Mouse (Mus musculus): ENCODE data around the gene Onecut1. TPM values are rescaled to one million over a fixed set of nuclear protein-coding genes. Genes with fewer than 3 reads are reported as not detected.

Onecut1 gene
- polyA plus RNA-seq, 1 experiment, result not detected

DNA sequence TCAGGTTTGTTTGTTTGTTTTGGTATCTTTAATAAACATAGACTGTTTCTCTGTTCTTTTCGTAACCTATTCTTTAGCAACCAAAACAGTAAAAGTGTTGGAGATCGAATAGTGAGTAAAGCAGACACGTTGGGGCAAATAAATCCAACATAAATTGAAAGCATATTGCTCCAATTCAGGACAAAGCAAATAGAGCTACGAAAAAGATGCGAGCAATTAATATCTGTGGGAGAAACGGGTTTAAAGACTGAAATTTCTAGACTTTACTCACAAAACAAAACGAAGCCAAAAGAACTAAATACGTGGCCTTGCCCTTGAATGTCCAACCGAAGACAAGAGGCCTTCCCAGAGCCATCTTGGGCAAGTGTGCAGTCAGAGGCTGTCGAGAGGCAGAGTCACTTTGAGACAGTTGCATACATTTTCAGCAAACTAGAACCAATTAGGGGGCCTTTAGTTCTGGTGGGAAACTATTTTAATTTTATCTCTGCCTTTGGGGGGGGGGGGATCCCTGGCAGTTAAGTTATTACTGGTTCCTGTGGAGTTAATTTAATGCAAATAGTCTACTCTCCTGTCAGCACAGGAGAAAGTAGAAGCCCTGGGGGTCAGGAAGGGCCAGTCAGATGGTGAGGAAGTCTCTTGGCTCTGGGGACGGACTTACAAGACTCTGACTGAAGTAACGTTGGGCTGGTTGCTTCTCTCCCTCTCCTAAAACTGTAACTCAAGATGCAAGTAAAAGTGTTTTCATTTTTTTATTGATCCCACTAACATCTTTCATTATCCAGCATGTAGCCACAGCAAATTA is 11.5 kb upstream of the Onecut1 start:
- no peak overlapping the region for H3K27ac ChIP-seq (ENCODE audit: insufficient read depth, low read length)

DNA sequence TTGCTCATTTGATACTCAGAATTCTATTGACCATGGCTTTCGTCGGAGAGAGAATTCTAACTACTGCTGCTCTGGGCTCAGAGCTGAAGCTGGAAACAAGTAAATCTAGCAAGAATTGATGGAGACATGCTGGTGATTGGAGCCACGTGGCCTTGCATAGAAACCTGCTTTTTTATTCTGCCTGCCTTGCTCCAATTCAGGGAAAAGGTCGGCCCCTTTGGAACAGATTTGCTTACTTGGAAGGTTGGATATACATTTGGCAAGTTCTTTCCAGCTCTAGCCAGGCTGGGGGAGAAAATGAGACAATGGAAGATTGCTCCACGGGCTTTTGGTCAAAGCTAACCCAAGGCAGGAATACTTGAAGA is 11.0 kb upstream of the Onecut1 start:
- Histone ChIP-seq H3K4me1 (ENCODE audit: control insufficient read depth, insufficient read depth, low read length) (peaks cover 3% of the 10 kb centered on the region; the same call in 1 of the 2 replicates), H3K27ac (ENCODE audit: insufficient read depth, low read length) (no peak overlapping the region), H3K4me3 (ENCODE audit: insufficient read depth, low read length) (no peak overlapping the region)
- TF ChIP-seq POLR2A (IDR thresholded peaks at IDR 0.05; ENCODE audit: low read depth, low read length) (no peak), CTCF (IDR thresholded peaks at IDR 0.05; ENCODE audit: borderline replicate concordance, insufficient read depth, low read length) (no peak)

More for the DNA sequence above, 11.5 kb upstream of the Onecut1 start:
- peaks cover 3% of the 10 kb centered on the region; the same call in 1 of the 2 replicates for H3K4me1 ChIP-seq (ENCODE audit: control insufficient read depth, insufficient read depth, low read length)
- H3K4me3 ChIP-seq (ENCODE audit: insufficient read depth, low read length), result no peak overlapping the region
- TF ChIP-seq POLR2A (IDR thresholded peaks at IDR 0.05; ENCODE audit: low read depth, low read length), result no peak
- TF ChIP-seq CTCF (IDR thresholded peaks at IDR 0.05; ENCODE audit: borderline replicate concordance, insufficient read depth, low read length), result no peak

DNA sequence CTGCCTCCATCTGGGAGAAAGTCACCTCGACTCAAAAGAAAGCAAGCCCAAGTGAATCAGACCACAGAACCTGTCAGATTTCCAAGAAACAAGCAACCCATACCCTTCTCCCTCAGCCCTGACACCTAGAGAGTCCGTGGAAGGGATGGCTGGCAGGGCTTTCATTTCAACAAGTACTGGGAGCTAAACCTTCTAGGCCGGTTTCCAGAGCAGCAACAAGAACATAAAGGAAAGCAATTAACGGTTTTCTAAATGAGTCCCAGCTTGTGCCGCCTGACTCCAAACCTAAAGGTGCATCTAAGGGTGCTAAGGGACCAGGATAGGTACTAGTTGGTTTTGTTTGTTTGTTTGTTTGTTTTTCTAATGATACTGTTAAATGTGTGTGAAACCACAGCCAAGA is 10.1 kb upstream of the Onecut1 start:
- H3K4me1 ChIP-seq (ENCODE audit: control insufficient read depth, insufficient read depth, low read length), result peaks cover 3% of the 10 kb centered on the region; the same call in 1 of the 2 replicates
- H3K4me3 ChIP-seq (ENCODE audit: insufficient read depth, low read length), result no peak overlapping the region
- TF ChIP-seq POLR2A (IDR thresholded peaks at IDR 0.05; ENCODE audit: low read depth, low read length) (no peak), CTCF (IDR thresholded peaks at IDR 0.05; ENCODE audit: borderline replicate concordance, insufficient read depth, low read length) (no peak)
- no peak overlapping the region for H3K27ac ChIP-seq (ENCODE audit: insufficient read depth, low read length)

- TF ChIP-seq CTCF (IDR thresholded peaks at IDR 0.05; ENCODE audit: borderline replicate concordance, insufficient read depth, low read length) (no peak), POLR2A (IDR thresholded peaks at IDR 0.05; ENCODE audit: low read depth, low read length) (no peak)
- H3K27ac ChIP-seq (ENCODE audit: insufficient read depth, low read length), result no peak overlapping the region
- peaks cover 3% of the 10 kb centered on the region; the same call in 1 of the 2 replicates for H3K4me1 ChIP-seq (ENCODE audit: control insufficient read depth, insufficient read depth, low read length)
- H3K4me3 ChIP-seq (ENCODE audit: insufficient read depth, low read length), result no peak overlapping the region
These were observed 9.4 kb upstream of the Onecut1 start for GRCm38 (mm10) chr9:74852361-74852760.

DNA sequence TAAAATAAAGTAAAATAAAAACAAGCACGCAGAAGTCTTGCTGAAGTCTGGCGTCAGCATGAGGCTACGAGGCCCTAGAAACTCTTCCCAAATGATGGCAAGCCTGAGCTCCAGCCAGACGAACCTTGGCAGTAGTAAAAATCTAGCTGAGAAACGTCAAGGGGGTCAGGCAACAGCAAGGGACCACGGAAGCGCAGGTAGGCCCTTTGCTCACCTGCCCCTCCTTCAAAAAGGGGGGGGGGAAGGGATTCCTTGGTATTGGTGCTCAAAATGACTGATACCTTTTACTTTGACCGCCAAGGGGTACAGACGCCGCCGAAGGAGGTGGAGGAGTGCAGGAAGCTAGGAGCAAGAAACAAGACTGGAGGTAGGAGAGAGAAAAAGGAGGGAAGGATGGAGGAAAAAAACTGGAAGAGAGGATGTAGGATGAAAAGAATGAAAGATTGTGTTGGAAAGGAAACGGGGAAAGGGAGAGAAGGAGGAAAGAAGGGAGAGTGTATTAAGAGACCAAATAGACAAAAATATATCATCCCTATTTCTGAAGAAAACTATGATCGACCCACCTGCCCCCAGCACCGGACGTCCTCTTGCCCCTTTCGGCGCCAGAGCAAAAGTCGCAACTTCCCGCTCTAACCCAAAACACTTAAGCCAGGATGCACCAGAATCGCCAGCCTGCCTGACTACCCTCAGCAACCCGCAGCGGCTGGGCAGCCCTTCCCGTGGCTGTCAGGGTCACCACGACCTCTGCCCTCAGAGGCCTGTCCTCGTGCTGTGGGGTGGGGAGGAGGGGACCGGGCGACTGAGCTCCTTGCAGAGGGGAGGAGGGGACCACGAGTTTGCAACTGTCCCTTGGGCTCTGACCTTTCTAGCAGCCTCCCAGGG is 8.3 kb upstream of the Onecut1 start:
- H3K4me1 ChIP-seq (ENCODE audit: control insufficient read depth, insufficient read depth, low read length), result peaks cover 3% of the 10 kb centered on the region; the same call in 1 of the 2 replicates
- H3K27ac ChIP-seq (ENCODE audit: insufficient read depth, low read length), result no peak overlapping the region
- TF ChIP-seq CTCF (IDR thresholded peaks at IDR 0.05; ENCODE audit: borderline replicate concordance, insufficient read depth, low read length) (no peak), POLR2A (IDR thresholded peaks at IDR 0.05; ENCODE audit: low read depth, low read length) (no peak)
- no peak overlapping the region for H3K4me3 ChIP-seq (ENCODE audit: insufficient read depth, low read length)

DNA sequence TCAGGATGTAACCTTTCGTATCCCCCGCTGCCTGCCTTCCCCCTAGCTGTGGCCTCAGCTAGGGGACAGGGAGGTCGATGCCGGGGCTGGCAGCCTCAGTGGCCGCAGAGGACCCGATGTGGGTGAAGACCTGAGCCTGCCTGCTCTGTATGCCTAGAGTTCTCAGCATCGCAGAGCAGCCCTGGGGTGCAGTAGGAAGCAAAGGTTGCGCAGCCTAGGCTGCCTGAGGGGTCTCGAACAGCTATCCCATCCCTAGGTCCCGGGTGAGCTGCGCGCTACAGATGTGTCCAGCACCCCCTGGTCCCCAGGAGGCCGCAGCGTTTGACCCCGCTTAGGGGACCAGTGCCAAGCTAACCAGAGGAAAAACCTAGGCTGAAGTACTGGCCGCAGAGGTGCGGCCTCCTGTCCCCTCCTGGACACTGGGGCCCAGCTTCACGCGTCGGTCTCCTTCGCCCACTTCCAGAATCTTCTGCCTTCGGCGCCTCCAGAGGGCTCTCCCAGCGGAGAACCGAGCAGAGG is 7.6 kb upstream of the Onecut1 start:
- no peak overlapping the region for H3K27ac ChIP-seq (ENCODE audit: insufficient read depth, low read length)
- no peak for TF ChIP-seq CTCF (IDR thresholded peaks at IDR 0.05; ENCODE audit: borderline replicate concordance, insufficient read depth, low read length)
- no peak for TF ChIP-seq POLR2A (IDR thresholded peaks at IDR 0.05; ENCODE audit: low read depth, low read length)
- no peak overlapping the region for H3K4me3 ChIP-seq (ENCODE audit: insufficient read depth, low read length)
- 0 out of 2 replicates have a peak, but pooled peaks cover under 1% of the 10 kb centered on the region for H3K4me1 ChIP-seq (ENCODE audit: control insufficient read depth, insufficient read depth, low read length)

GRCm38 (mm10) chr9:74855446-74855845 is 6.3 kb upstream of the Onecut1 start:
- H3K4me1 ChIP-seq (ENCODE audit: control insufficient read depth, insufficient read depth, low read length), result no peaks in the 10 kb centered on the region
- no peak overlapping the region for H3K4me3 ChIP-seq (ENCODE audit: insufficient read depth, low read length)
- H3K27ac ChIP-seq (ENCODE audit: insufficient read depth, low read length), result no peak overlapping the region
- no peak for TF ChIP-seq POLR2A (IDR thresholded peaks at IDR 0.05; ENCODE audit: low read depth, low read length)
- no peak for TF ChIP-seq CTCF (IDR thresholded peaks at IDR 0.05; ENCODE audit: borderline replicate concordance, insufficient read depth, low read length)

GRCm38 (mm10) chr9:74856578-74857507 is 4.9 kb upstream of the Onecut1 start:
- TF ChIP-seq CTCF (IDR thresholded peaks at IDR 0.05; ENCODE audit: borderline replicate concordance, insufficient read depth, low read length) (no peak), POLR2A (IDR thresholded peaks at IDR 0.05; ENCODE audit: low read depth, low read length) (no peak)
- Histone ChIP-seq H3K4me3 (ENCODE audit: insufficient read depth, low read length) (no peak overlapping the region), H3K4me1 (ENCODE audit: control insufficient read depth, insufficient read depth, low read length) (no peaks in the 10 kb centered on the region), H3K27ac (ENCODE audit: insufficient read depth, low read length) (no peak overlapping the region)

- Histone ChIP-seq H3K27ac (ENCODE audit: insufficient read depth, low read length) (no peak overlapping the region), H3K4me3 (ENCODE audit: insufficient read depth, low read length) (no peak overlapping the region), H3K4me1 (ENCODE audit: control insufficient read depth, insufficient read depth, low read length) (0 out of 2 replicates have a peak, but pooled peaks cover 2% of the 10 kb centered on the region)
- TF ChIP-seq POLR2A (IDR thresholded peaks at IDR 0.05; ENCODE audit: low read depth, low read length) (no peak), CTCF (IDR thresholded peaks at IDR 0.05; ENCODE audit: borderline replicate concordance, insufficient read depth, low read length) (no peak)
These were observed 4.2 kb upstream of the Onecut1 start for GRCm38 (mm10) chr9:74857508-74857840.

All from embryonic fibroblast, embryonic 13.5 days (primary cell).